Mouse (Mus musculus): ENCODE measurements at regions not wholly inside any gene's neighbourhood (a gene's known extent, or its start where the extent isn't known, plus 50 kb on each side); places are given as distances from the start of the nearest gene placed in this dataset.

GRCm38 (mm10) chr13:72755036-72755435 is 126.4 kb downstream of the Irx2 start:
- no peak for TF ChIP-seq CTCF (IDR thresholded peaks at IDR 0.05; ENCODE audit: low read depth)
- WGBS: 85% methylated on average over 4 of the region's 4 CpGs
- ATAC-seq: no peak
- H3K27me3 ChIP-seq (replicated peaks; ENCODE audit: control insufficient read depth, insufficient read depth, low read length): no peaks in the 10 kb centered on the region
- no peak overlapping the region for H3K27ac ChIP-seq (ENCODE audit: low read depth, low read length)
- no peak overlapping the region for H3K4me3 ChIP-seq (ENCODE audit: low read depth, low read length)
- no peaks in the 10 kb centered on the region for H3K36me3 ChIP-seq (ENCODE audit: control insufficient read depth, insufficient read depth)
- H3K4me1 ChIP-seq (replicated peaks; ENCODE audit: control insufficient read depth, insufficient read depth, low read length): no peaks in the 10 kb centered on the region
- no peak overlapping the region for H3K9ac ChIP-seq (ENCODE audit: low read depth, low read length)
- no peak overlapping the region for H3K4me2 ChIP-seq (replicated peaks; ENCODE audit: low read depth)
- no peaks in the 10 kb centered on the region for H3K9me3 ChIP-seq (ENCODE audit: control insufficient read depth)

GRCm38 (mm10) chr13:72762481-72762880 is 133.9 kb downstream of the Irx2 start:
- Histone ChIP-seq H3K4me2 (replicated peaks; ENCODE audit: low read depth) (no peak overlapping the region), H3K4me3 (ENCODE audit: low read depth, low read length) (no peak overlapping the region), H3K27me3 (replicated peaks; ENCODE audit: control insufficient read depth, insufficient read depth, low read length) (no peaks in the 10 kb centered on the region), H3K9ac (ENCODE audit: low read depth, low read length) (no peak overlapping the region), H3K27ac (ENCODE audit: low read depth, low read length) (no peak overlapping the region), H3K9me3 (ENCODE audit: control insufficient read depth) (no peaks in the 10 kb centered on the region), H3K4me1 (replicated peaks; ENCODE audit: control insufficient read depth, insufficient read depth, low read length) (no peaks in the 10 kb centered on the region), H3K36me3 (ENCODE audit: control insufficient read depth, insufficient read depth) (no peaks in the 10 kb centered on the region)
- 86% methylated on average over 5 of the region's 5 CpGs for WGBS
- TF ChIP-seq CTCF (IDR thresholded peaks at IDR 0.05; ENCODE audit: low read depth): no peak
- ATAC-seq: no peak

- no peak overlapping the region for H3K4me3 ChIP-seq (ENCODE audit: low read depth, low read length)
- H3K9ac ChIP-seq (ENCODE audit: low read depth, low read length): no peak overlapping the region
- no peaks in the 10 kb centered on the region for H3K4me1 ChIP-seq (replicated peaks; ENCODE audit: control insufficient read depth, insufficient read depth, low read length)
- no peak for ATAC-seq
- TF ChIP-seq CTCF (IDR thresholded peaks at IDR 0.05; ENCODE audit: low read depth): no peak
- H3K27ac ChIP-seq (ENCODE audit: low read depth, low read length): no peak overlapping the region
- no peaks in the 10 kb centered on the region for H3K27me3 ChIP-seq (replicated peaks; ENCODE audit: control insufficient read depth, insufficient read depth, low read length)
- no peaks in the 10 kb centered on the region for H3K36me3 ChIP-seq (ENCODE audit: control insufficient read depth, insufficient read depth)
- H3K9me3 ChIP-seq (ENCODE audit: control insufficient read depth): no peaks in the 10 kb centered on the region
- H3K4me2 ChIP-seq (replicated peaks; ENCODE audit: low read depth): no peak overlapping the region
- WGBS: 53% methylated on average over 4 of the region's 4 CpGs
These were observed 134.7 kb downstream of the Irx2 start for GRCm38 (mm10) chr13:72763337-72763736.

- Histone ChIP-seq H3K27me3 (replicated peaks; ENCODE audit: control insufficient read depth, insufficient read depth, low read length) (no peaks in the 10 kb centered on the region), H3K9ac (ENCODE audit: low read depth, low read length) (no peak overlapping the region), H3K4me1 (replicated peaks; ENCODE audit: control insufficient read depth, insufficient read depth, low read length) (no peaks in the 10 kb centered on the region), H3K4me3 (ENCODE audit: low read depth, low read length) (no peak overlapping the region), H3K36me3 (ENCODE audit: control insufficient read depth, insufficient read depth) (no peaks in the 10 kb centered on the region), H3K4me2 (replicated peaks; ENCODE audit: low read depth) (no peak overlapping the region), H3K27ac (ENCODE audit: low read depth, low read length) (no peak overlapping the region), H3K9me3 (ENCODE audit: control insufficient read depth) (no peaks in the 10 kb centered on the region)
- no peak for ATAC-seq
- WGBS: 69% methylated on average over 5 of the region's 5 CpGs
- TF ChIP-seq CTCF (IDR thresholded peaks at IDR 0.05; ENCODE audit: low read depth): no peak
These were observed 138.7 kb downstream of the Irx2 start for GRCm38 (mm10) chr13:72767306-72767705.

GRCm38 (mm10) chr13:72769007-72769595 is 140.5 kb downstream of the Irx2 start:
- no peak overlapping the region for H3K4me3 ChIP-seq (ENCODE audit: low read depth, low read length)

GRCm38 (mm10) chr13:72783026-72783726 is 154.6 kb downstream of the Irx2 start:
- Histone ChIP-seq H3K27me3 (replicated peaks; ENCODE audit: control insufficient read depth, insufficient read depth, low read length) (no peaks in the 10 kb centered on the region), H3K27ac (ENCODE audit: low read depth, low read length) (no peak overlapping the region), H3K4me2 (replicated peaks; ENCODE audit: low read depth) (no peak overlapping the region), H3K36me3 (ENCODE audit: control insufficient read depth, insufficient read depth) (no peaks in the 10 kb centered on the region), H3K4me1 (replicated peaks; ENCODE audit: control insufficient read depth, insufficient read depth, low read length) (no peaks in the 10 kb centered on the region), H3K4me3 (ENCODE audit: low read depth, low read length) (no peak overlapping the region), H3K9ac (ENCODE audit: low read depth, low read length) (no peak overlapping the region), H3K9me3 (ENCODE audit: control insufficient read depth) (no peaks in the 10 kb centered on the region)
- no peak for ATAC-seq
- 46% methylated on average over 7 of the region's 7 CpGs for WGBS
- no peak for TF ChIP-seq CTCF (IDR thresholded peaks at IDR 0.05; ENCODE audit: low read depth)

More at GRCm38 (mm10) chr13:72769007-72769595, 140.5 kb downstream of the Irx2 start:
- ATAC-seq: no peak
- Histone ChIP-seq H3K27ac (ENCODE audit: low read depth, low read length) (no peak overlapping the region), H3K9me3 (ENCODE audit: control insufficient read depth) (no peaks in the 10 kb centered on the region), H3K4me1 (replicated peaks; ENCODE audit: control insufficient read depth, insufficient read depth, low read length) (no peaks in the 10 kb centered on the region), H3K27me3 (replicated peaks; ENCODE audit: control insufficient read depth, insufficient read depth, low read length) (no peaks in the 10 kb centered on the region), H3K4me2 (replicated peaks; ENCODE audit: low read depth) (no peak overlapping the region), H3K36me3 (ENCODE audit: control insufficient read depth, insufficient read depth) (no peaks in the 10 kb centered on the region), H3K9ac (ENCODE audit: low read depth, low read length) (no peak overlapping the region)
- WGBS: 64% methylated on average over 12 of the region's 12 CpGs
- TF ChIP-seq CTCF (IDR thresholded peaks at IDR 0.05; ENCODE audit: low read depth): no peak

All from intestine, postnatal 0 days (tissue).